Mouse (Mus musculus) hindbrain, embryonic 16.5 days (tissue): ENCODE data around the gene Tgfb1i1. TPM values are rescaled to one million over a fixed set of nuclear protein-coding genes. Genes with fewer than 3 reads are reported as not detected.

Experiments
- ATAC-seq: fragments of 200-750 bp; cut with Nextera tagmentation; 2 replicates; pipeline ENCODE4 v1.8.0; 2017; ENCODE audit warnings: moderate TSS enrichment, moderate library complexity
- H3K27ac ChIP-seq: fragments of 300-500 bp; sonication (generic); 2 replicates; pipeline ENCODE4 v1.5.1; 2014; ENCODE audit warnings: low read depth, mild to moderate bottlenecking, control low read depth, low read length, moderate library complexity
- H3K27me3 ChIP-seq: fragments of 300-500 bp; sonication (generic); replicated peaks from 2 replicates; pipeline ENCODE4 v1.6.1; 2014; ENCODE audit warnings: low read length; ENCODE audit not compliant: control insufficient read depth, insufficient read depth
- H3K36me3 ChIP-seq: fragments of 300-500 bp; sonication (generic); 2 replicates; pipeline ENCODE4 v1.6.1; 2014; ENCODE audit warnings: mild to moderate bottlenecking, low read length, moderate library complexity, mixed read lengths; ENCODE audit not compliant: control insufficient read depth, insufficient read depth
- H3K4me1 ChIP-seq: fragments of 300-500 bp; sonication (generic); 2 replicates; pipeline ENCODE4 v1.6.1; 2014; ENCODE audit warnings: low read depth, low read length; ENCODE audit not compliant: control insufficient read depth, insufficient read depth
- H3K4me2 ChIP-seq: fragments of 300-500 bp; sonication (generic); 2 replicates; pipeline ENCODE4 v1.6.1; 2014; ENCODE audit warnings: mild to moderate bottlenecking, low read length, control low read depth, moderate library complexity
- H3K4me3 ChIP-seq: fragments of 300-500 bp; sonication (generic); 2 replicates; pipeline ENCODE4 v1.5.1; 2014; ENCODE audit warnings: mild to moderate bottlenecking, low read length, control low read depth, moderate library complexity
- H3K9ac ChIP-seq: fragments of 300-500 bp; sonication (generic); 2 replicates; pipeline ENCODE4 v1.6.1; 2014; ENCODE audit warnings: low read depth, mild to moderate bottlenecking, control low read depth, low read length, moderate library complexity
- H3K9me3 ChIP-seq: fragments of 300-500 bp; sonication (generic); 2 replicates; pipeline ENCODE4 v1.6.1; 2014; ENCODE audit warnings: mild to moderate bottlenecking, low read length, moderate library complexity; ENCODE audit not compliant: control insufficient read depth
- WGBS: fragments of 180-500 bp; shearing (Covaris S2); extraction: QIAGEN DNeasy Blood & Tissue Kit; methylation state at CpG from one replicate; pipeline ENCODE4 v1.1.7; 2014; 5-methylcytosine and 5-hydroxymethylcytosine counted together
- polyA plus RNA-seq: library from polyadenylated mRNA; unstranded; fragments of >200 nt; fragmentation: Nextera tagmentation; extraction: Ambion mirVana; gene quantifications from 2 replicates; pipeline ENCODE4 v1.2.1, GENCODE M21; 2015

Gene Tgfb1i1
- polyA plus RNA-seq, 1 experiment from 2014 or later: 27.8 TPM

DNA sequence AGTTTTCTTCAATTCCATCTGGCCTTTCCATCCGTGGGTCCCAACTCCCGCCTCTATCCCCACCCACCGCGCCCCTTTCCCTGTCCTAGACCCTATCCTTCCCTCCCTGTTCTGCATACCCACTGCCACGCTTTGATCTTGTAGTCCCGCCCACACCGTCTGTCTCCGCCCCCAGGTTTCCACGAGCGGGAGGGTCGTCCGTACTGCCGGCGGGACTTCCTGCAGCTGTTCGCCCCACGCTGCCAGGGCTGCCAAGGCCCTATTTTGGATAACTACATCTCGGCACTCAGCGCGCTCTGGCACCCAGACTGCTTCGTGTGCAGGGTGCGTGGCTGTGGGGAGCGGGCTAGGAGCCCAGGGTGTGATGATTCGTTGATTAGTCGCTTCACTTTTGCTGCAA, 6.0 kb downstream of the Tgfb1i1 start:
- peak overlapping the region; percentile 36 for H3K4me3 ChIP-seq
- no peak overlapping the region for H3K27ac ChIP-seq
- peaks cover 11% of the 10 kb centered on the region for H3K4me1 ChIP-seq
- H3K36me3 ChIP-seq: no peaks in the 10 kb centered on the region
- H3K9ac ChIP-seq: peak overlapping the region; percentile 55
- peak; percentile 51 for ATAC-seq
- no peaks in the 10 kb centered on the region for H3K27me3 ChIP-seq
- peak overlapping the region; percentile 59 for H3K4me2 ChIP-seq
- WGBS: 12% methylated on average over 24 of the region's 24 CpGs
- H3K9me3 ChIP-seq: no peaks in the 10 kb centered on the region

DNA sequence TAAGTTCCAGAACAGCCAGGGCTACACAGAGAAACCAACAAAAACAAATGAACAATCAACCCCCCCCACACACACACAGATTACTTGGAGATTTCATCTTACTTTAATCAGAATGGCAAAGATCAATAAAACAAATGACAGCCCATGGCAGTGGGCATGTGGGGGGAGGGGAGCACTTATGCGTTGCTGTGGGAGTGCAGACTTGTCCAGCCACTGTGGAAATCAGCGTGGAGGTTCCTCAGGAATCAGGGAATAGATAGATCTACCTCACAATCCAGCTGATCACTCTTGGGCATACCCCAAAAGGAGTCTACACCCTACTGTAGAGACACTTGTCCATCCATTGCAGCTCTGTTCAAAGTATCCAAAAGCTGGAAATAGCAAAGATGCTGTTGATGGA, 8.4 kb downstream of the Tgfb1i1 start:
- no peak overlapping the region for H3K4me2 ChIP-seq
- H3K4me3 ChIP-seq: no peak overlapping the region
- no peaks in the 10 kb centered on the region for H3K9me3 ChIP-seq
- no peak overlapping the region for H3K27ac ChIP-seq
- H3K36me3 ChIP-seq: no peaks in the 10 kb centered on the region
- no peak for ATAC-seq
- 68% methylated on average over 2 of the region's 2 CpGs for WGBS
- H3K4me1 ChIP-seq: peaks cover 11% of the 10 kb centered on the region
- H3K9ac ChIP-seq: no peak overlapping the region
- no peaks in the 10 kb centered on the region for H3K27me3 ChIP-seq

GRCm38 (mm10) chr7:128255757-128256156, 9.1 kb downstream of the Tgfb1i1 start:
- Histone ChIP-seq H3K36me3 (no peaks in the 10 kb centered on the region), H3K27ac (no peak overlapping the region), H3K4me1 (peaks cover 11% of the 10 kb centered on the region), H3K27me3 (no peaks in the 10 kb centered on the region), H3K4me2 (no peak overlapping the region), H3K9ac (no peak overlapping the region), H3K4me3 (no peak overlapping the region), H3K9me3 (no peaks in the 10 kb centered on the region)
- 89% methylated on average over 5 of the region's 5 CpGs for WGBS
- no peak for ATAC-seq

GRCm38 (mm10) chr7:128256783-128257334, 10.2 kb downstream of the Tgfb1i1 start:
- Histone ChIP-seq H3K9ac (no peak overlapping the region), H3K4me1 (peaks cover 9% of the 10 kb centered on the region), H3K4me2 (no peak overlapping the region), H3K9me3 (no peaks in the 10 kb centered on the region), H3K4me3 (no peak overlapping the region), H3K36me3 (no peaks in the 10 kb centered on the region), H3K27ac (no peak overlapping the region), H3K27me3 (no peaks in the 10 kb centered on the region)
- WGBS: 49% methylated on average over 5 of the region's 5 CpGs
- ATAC-seq: no peak

GRCm38 (mm10) chr7:128265411-128265810, 18.8 kb downstream of the Tgfb1i1 start, which contains the start of gene Slc5a2:
Gene Slc5a2, plus strand, starts transcription at chr7:128265657.
- Histone ChIP-seq H3K27me3 (no peaks in the 10 kb centered on the region), H3K4me1 (no peaks in the 10 kb centered on the region), H3K36me3 (no peaks in the 10 kb centered on the region), H3K4me3 (no peak within 1 kb of the TSS), H3K9ac (no peak within 1 kb of the TSS), H3K9me3 (no peaks in the 10 kb centered on the region), H3K4me2 (no peak within 1 kb of the TSS), H3K27ac (no peak within 1 kb of the TSS)
- no peak for ATAC-seq
- WGBS: 84% methylated on average over 6 of the region's 6 CpGs

- 87% methylated on average over 5 of the region's 5 CpGs for whole genome bisulfite sequencing
These were observed 19.4 kb downstream of the Tgfb1i1 start for GRCm38 (mm10) chr7:128266056-128266455.

GRCm38 (mm10) chr7:128267391-128267790, 20.8 kb downstream of the Tgfb1i1 start:
- no peaks in the 10 kb centered on the region for H3K27me3 ChIP-seq
- no peak overlapping the region for H3K27ac ChIP-seq
- WGBS: 71% methylated on average over 13 of the region's 13 CpGs
- no peak for ATAC-seq
- H3K9me3 ChIP-seq: no peaks in the 10 kb centered on the region
- H3K4me3 ChIP-seq: no peak overlapping the region
- H3K9ac ChIP-seq: no peak overlapping the region
- peaks cover 7% of the 10 kb centered on the region; the same call in 1 of the 2 replicates for H3K36me3 ChIP-seq
- no peak overlapping the region for H3K4me2 ChIP-seq
- H3K4me1 ChIP-seq: no peaks in the 10 kb centered on the region

More at GRCm38 (mm10) chr7:128266056-128266455, 19.4 kb downstream of the Tgfb1i1 start:
- no peak overlapping the region for H3K27ac ChIP-seq
- H3K4me1 ChIP-seq: no peaks in the 10 kb centered on the region
- ATAC-seq: no peak
- no peaks in the 10 kb centered on the region for H3K9me3 ChIP-seq
- peaks cover 1% of the 10 kb centered on the region; the same call in 1 of the 2 replicates for H3K36me3 ChIP-seq
- no peak overlapping the region for H3K4me3 ChIP-seq
- H3K4me2 ChIP-seq: no peak overlapping the region
- H3K9ac ChIP-seq: no peak overlapping the region
- no peaks in the 10 kb centered on the region for H3K27me3 ChIP-seq

DNA sequence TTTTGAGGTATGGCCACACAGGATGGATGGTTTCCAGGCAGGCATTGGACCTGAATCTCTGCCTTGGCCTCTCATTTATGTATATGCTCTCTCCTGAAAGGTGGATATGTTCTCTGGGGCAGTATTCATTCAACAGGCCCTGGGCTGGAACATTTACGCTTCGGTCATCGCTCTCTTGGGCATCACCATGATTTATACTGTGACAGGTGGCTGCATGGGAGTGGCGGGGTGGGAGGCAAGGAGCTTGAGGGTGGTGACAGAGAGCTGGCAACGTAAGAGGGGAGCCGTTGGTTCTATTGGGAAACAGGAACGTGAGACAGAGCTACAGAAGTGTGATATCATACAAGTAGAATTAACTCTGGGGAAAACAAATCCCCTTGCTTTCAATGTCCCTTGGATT, 21.2 kb downstream of the Tgfb1i1 start:
- no peak overlapping the region for H3K27ac ChIP-seq
- no peak for ATAC-seq
- H3K27me3 ChIP-seq: no peaks in the 10 kb centered on the region
- H3K4me1 ChIP-seq: no peaks in the 10 kb centered on the region
- H3K4me2 ChIP-seq: no peak overlapping the region
- H3K4me3 ChIP-seq: no peak overlapping the region
- H3K9ac ChIP-seq: no peak overlapping the region
- no peaks in the 10 kb centered on the region for H3K9me3 ChIP-seq
- whole genome bisulfite sequencing: 84% methylated on average over 7 of the region's 7 CpGs
- H3K36me3 ChIP-seq: peaks cover 7% of the 10 kb centered on the region; the same call in 1 of the 2 replicates

DNA sequence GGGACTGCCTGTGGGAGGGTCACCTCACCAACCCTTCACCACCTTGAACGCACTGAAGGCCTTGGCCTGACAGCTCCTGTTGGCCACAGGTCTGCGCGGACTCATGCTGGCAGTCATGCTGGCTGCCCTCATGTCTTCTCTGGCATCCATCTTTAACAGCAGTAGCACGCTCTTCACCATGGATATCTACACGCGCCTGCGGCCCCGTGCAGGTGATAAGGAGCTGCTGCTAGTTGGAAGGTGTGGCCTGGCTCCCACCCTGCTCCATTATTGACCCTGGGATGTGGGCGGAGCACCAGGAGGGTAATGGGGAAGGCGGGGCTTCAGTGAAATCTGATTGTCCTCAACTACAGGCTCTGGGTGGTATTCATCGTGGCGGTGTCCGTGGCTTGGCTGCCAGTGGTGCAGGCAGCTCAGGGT, 23.8 kb downstream of the Tgfb1i1 start:
- Histone ChIP-seq H3K4me1 (no peaks in the 10 kb centered on the region), H3K4me2 (no peak overlapping the region), H3K27ac (no peak overlapping the region), H3K4me3 (no peak overlapping the region), H3K9me3 (no peaks in the 10 kb centered on the region), H3K27me3 (no peaks in the 10 kb centered on the region), H3K36me3 (peaks cover 14% of the 10 kb centered on the region), H3K9ac (no peak overlapping the region)
- 67% methylated on average over 13 of the region's 13 CpGs for WGBS
- no peak for ATAC-seq
